Mouse (Mus musculus) midbrain, embryonic 15.5 days (tissue): Measurements from ENCODE around the gene Six4. TPM values are rescaled to one million over a fixed set of nuclear protein-coding genes. Genes with fewer than 3 reads are reported as not detected.
"Not testable (repeated sequence)": the region's sequence is repeated elsewhere in the genome, so short reads cannot be mapped to it uniquely, and the experiment has no call there.

Source experiments
- ATAC-seq: fragments of 200-750 bp; cut with Nextera tagmentation; replicated peaks from 2 replicates; pipeline ENCODE4 v1.8.0; 2017; ENCODE audit warnings: moderate TSS enrichment
- H3K27ac ChIP-seq: fragments of 300-500 bp; sonication (generic); 2 replicates; pipeline ENCODE4 v1.5.1; 2015; ENCODE audit warnings: mild to moderate bottlenecking, inconsistent platforms
- H3K27me3 ChIP-seq: fragments of 300-500 bp; sonication (generic); replicated peaks from 2 replicates; pipeline ENCODE4 v1.6.1; 2015; ENCODE audit warnings: inconsistent platforms
- H3K36me3 ChIP-seq: fragments of 300-500 bp; sonication (generic); replicated peaks from 2 replicates; pipeline ENCODE4 v1.6.1; 2015; ENCODE audit warnings: inconsistent platforms
- H3K4me1 ChIP-seq: fragments of 300-500 bp; sonication (generic); 2 replicates; pipeline ENCODE4 v1.6.1; 2015; ENCODE audit warnings: inconsistent platforms
- H3K4me2 ChIP-seq: fragments of 300-500 bp; sonication (generic); 2 replicates; pipeline ENCODE4 v1.6.1; 2015; ENCODE audit warnings: inconsistent platforms, mild to moderate bottlenecking, moderate library complexity
- H3K4me3 ChIP-seq: fragments of 300-500 bp; sonication (generic); 2 replicates; pipeline ENCODE4 v1.5.1; 2015; ENCODE audit warnings: mild to moderate bottlenecking, inconsistent platforms
- H3K9ac ChIP-seq: fragments of 300-500 bp; sonication (generic); 2 replicates; pipeline ENCODE4 v1.6.1; 2015; ENCODE audit warnings: mild to moderate bottlenecking, inconsistent platforms
- H3K9me3 ChIP-seq: fragments of 300-500 bp; sonication (generic); 2 replicates; pipeline ENCODE4 v1.6.1; 2016; ENCODE audit warnings: inconsistent platforms
- WGBS: fragments of 180-500 bp; shearing (Covaris S2); methylation state at CpG from one replicate; pipeline ENCODE4 v1.1.7; 2015; ENCODE audit warnings: mixed read lengths; 5-methylcytosine and 5-hydroxymethylcytosine counted together
- polyA plus RNA-seq: library from polyadenylated mRNA; unstranded; fragments of >200 nt; fragmentation: Nextera tagmentation; extraction: Ambion mirVana; gene quantifications from 2 replicates; pipeline ENCODE4 v1.2.1, GENCODE M21; 2015

Gene Six4
- polyA plus RNA-seq, 1 experiment from 2014 or later = 0.14 TPM

- 0 out of 2 replicates have a peak, but pooled peaks have one; percentile 7 for ATAC-seq
- Histone ChIP-seq H3K27me3 (peaks cover 31% of the 10 kb centered on the region), H3K36me3 (no peaks in the 10 kb centered on the region), H3K4me1 (peaks cover 28% of the 10 kb centered on the region), H3K4me3 (peak overlapping the region; percentile 77), H3K27ac (no peak overlapping the region), H3K9me3 (no peaks in the 10 kb centered on the region), H3K9ac (no peak overlapping the region), H3K4me2 (peak overlapping the region; percentile 100)
- 4% methylated on average over 23 of the region's 23 CpGs for WGBS
Measured at GRCm38 (mm10) chr12:73110431-73111111, 2.7 kb downstream of the Six4 start.

GRCm38 (mm10) chr12:73107821-73108220 is 5.4 kb downstream of the Six4 start:
- no peak for ATAC-seq
- H3K27ac ChIP-seq = no peak overlapping the region
- peaks cover 25% of the 10 kb centered on the region for H3K4me1 ChIP-seq
- no peak overlapping the region for H3K4me2 ChIP-seq
- H3K27me3 ChIP-seq = peaks cover 23% of the 10 kb centered on the region
- H3K9me3 ChIP-seq = no peaks in the 10 kb centered on the region
- H3K4me3 ChIP-seq = no peak overlapping the region
- WGBS = 94% methylated on average over 2 of the region's 2 CpGs
- no peak overlapping the region for H3K9ac ChIP-seq
- H3K36me3 ChIP-seq = no peaks in the 10 kb centered on the region

GRCm38 (mm10) chr12:73103713-73104112 is 9.5 kb downstream of the Six4 start:
- Histone ChIP-seq H3K4me2 (no peak overlapping the region), H3K9ac (no peak overlapping the region), H3K4me1 (no peaks in the 10 kb centered on the region), H3K36me3 (no peaks in the 10 kb centered on the region), H3K4me3 (no peak overlapping the region), H3K27me3 (no peaks in the 10 kb centered on the region), H3K27ac (no peak overlapping the region), H3K9me3 (no peaks in the 10 kb centered on the region)
- 85% methylated on average over 12 of the region's 12 CpGs for WGBS
- ATAC-seq = no peak

DNA sequence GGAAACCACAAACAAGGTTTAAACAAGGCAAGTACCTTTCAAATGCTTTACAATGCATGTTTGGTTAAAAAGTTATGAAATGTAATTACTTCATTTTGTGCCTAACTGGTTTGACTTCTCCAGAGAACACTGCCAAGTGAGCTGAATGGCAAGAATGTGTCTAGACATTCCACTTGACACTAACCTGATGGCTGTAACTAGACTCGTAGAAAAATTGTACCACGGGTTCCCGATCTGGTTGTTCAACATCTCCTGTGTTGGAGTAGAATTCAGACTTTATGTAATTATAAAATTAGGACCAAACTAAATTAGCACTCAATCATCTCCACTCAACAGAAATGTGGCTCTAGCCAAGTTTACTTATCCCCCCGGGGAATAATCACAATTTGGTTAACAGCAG is 14.7 kb downstream of the Six4 start:
- Histone ChIP-seq H3K4me2 (no peak overlapping the region), H3K27ac (no peak overlapping the region), H3K9ac (no peak overlapping the region), H3K36me3 (no peaks in the 10 kb centered on the region), H3K27me3 (no peaks in the 10 kb centered on the region), H3K4me3 (no peak overlapping the region), H3K9me3 (no peaks in the 10 kb centered on the region), H3K4me1 (no peaks in the 10 kb centered on the region)
- no peak for ATAC-seq
- WGBS = 96% methylated on average over 4 of the region's 4 CpGs

- H3K9me3 ChIP-seq, H3K4me3 ChIP-seq, H3K4me2 ChIP-seq, H3K36me3 ChIP-seq, H3K4me1 ChIP-seq, H3K27me3 ChIP-seq, H3K27ac ChIP-seq, ATAC-seq, H3K9ac ChIP-seq: not testable (repeated sequence)
- 90% methylated on average over 5 of the region's 5 CpGs for WGBS
Measured at GRCm38 (mm10) chr12:73096177-73096576, 17.1 kb downstream of the Six4 start.

GRCm38 (mm10) chr12:73094605-73095004 is 18.7 kb downstream of the Six4 start:
- Histone ChIP-seq H3K27ac (no peak overlapping the region), H3K4me3 (no peak overlapping the region), H3K4me2 (no peak overlapping the region), H3K9me3 (no peaks in the 10 kb centered on the region), H3K9ac (no peak overlapping the region), H3K27me3 (no peaks in the 10 kb centered on the region), H3K4me1 (no peaks in the 10 kb centered on the region), H3K36me3 (no peaks in the 10 kb centered on the region)
- WGBS = 51% methylated on average over 2 of the region's 2 CpGs
- ATAC-seq = no peak

GRCm38 (mm10) chr12:73094189-73094588 is 19.1 kb downstream of the Six4 start:
- no peak overlapping the region for H3K27ac ChIP-seq
- H3K9ac ChIP-seq = no peak overlapping the region
- 83% methylated on average over 2 of the region's 2 CpGs for WGBS
- H3K4me3 ChIP-seq = no peak overlapping the region
- no peaks in the 10 kb centered on the region for H3K27me3 ChIP-seq
- H3K36me3 ChIP-seq = no peaks in the 10 kb centered on the region
- ATAC-seq = no peak
- H3K4me1 ChIP-seq = no peaks in the 10 kb centered on the region
- no peaks in the 10 kb centered on the region for H3K9me3 ChIP-seq
- no peak overlapping the region for H3K4me2 ChIP-seq

DNA sequence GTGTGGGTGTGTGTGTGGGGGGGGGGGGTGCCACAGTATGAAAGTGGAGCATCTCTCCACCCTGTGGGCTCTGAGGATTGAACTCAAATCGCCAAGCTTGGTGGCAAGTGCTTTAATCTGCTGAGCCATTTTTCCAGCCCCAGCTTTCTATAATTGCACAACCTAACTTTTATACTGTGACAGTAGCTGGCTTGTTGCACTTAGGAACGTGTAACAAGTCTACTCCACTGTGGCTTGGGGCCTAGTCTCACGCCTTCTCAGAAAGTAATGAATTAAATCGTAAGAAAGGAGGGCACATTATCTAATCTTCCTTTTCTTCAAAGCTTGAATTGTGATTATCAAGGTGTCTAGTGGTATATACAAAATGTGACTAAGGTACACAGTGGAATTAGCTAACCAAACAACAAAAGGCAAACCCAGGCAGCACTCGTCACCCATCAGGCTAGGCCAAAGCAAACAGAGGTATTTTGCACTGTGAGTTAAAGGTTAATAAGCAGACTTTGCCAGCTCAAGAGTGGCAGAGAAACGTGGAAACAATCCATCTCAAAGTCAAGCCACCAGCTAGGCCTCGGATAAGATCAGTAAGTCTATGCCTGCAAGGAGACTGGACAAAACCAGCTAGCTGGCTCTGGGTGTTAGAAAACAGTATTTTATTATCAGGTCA is 22.5 kb downstream of the Six4 start:
- Histone ChIP-seq H3K27me3 (no peaks in the 10 kb centered on the region), H3K9ac (no peak overlapping the region), H3K4me1 (no peaks in the 10 kb centered on the region), H3K36me3 (no peaks in the 10 kb centered on the region), H3K9me3 (no peaks in the 10 kb centered on the region), H3K27ac (no peak overlapping the region), H3K4me3 (no peak overlapping the region), H3K4me2 (no peak overlapping the region)
- 81% methylated on average over 7 of the region's 7 CpGs for WGBS
- no peak for ATAC-seq

GRCm38 (mm10) chr12:73088911-73089310 is 24.3 kb downstream of the Six4 start:
- 61% methylated on average over 5 of the region's 5 CpGs for WGBS
- Histone ChIP-seq H3K27me3 (no peaks in the 10 kb centered on the region), H3K4me2 (no peak overlapping the region), H3K27ac (no peak overlapping the region), H3K9ac (no peak overlapping the region), H3K4me1 (no peaks in the 10 kb centered on the region), H3K4me3 (no peak overlapping the region), H3K36me3 (no peaks in the 10 kb centered on the region), H3K9me3 (no peaks in the 10 kb centered on the region)
- no peak for ATAC-seq

GRCm38 (mm10) chr12:73088500-73088899 is 24.8 kb downstream of the Six4 start:
- WGBS = 84% methylated on average over 5 of the region's 5 CpGs

DNA sequence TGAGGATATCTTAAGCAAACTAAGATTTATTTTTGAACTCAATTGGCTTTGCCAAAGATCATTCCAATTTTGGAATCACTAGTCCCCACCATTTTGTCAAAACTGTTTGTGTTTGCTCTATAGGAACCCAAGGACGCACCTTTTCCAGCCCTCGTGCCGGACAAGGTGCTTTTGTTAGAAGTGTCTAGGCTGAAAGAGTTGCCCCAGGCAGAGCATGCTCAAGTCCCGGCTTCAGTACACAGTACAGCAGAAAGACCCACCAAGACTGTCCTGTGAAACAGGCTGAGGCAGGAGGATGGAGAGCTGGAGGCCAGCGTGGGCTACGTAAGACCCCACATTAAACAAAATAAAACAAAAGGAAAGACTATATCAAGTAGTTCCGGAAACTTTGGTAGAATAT is 26.2 kb downstream of the Six4 start:
- Histone ChIP-seq H3K4me3 (no peak overlapping the region), H3K9me3 (no peaks in the 10 kb centered on the region), H3K27ac (no peak overlapping the region), H3K27me3 (no peaks in the 10 kb centered on the region), H3K4me1 (no peaks in the 10 kb centered on the region), H3K9ac (no peak overlapping the region), H3K4me2 (no peak overlapping the region), H3K36me3 (no peaks in the 10 kb centered on the region)
- no peak for ATAC-seq
- 88% methylated on average over 7 of the region's 7 CpGs for WGBS

More at GRCm38 (mm10) chr12:73088500-73088899, 24.8 kb downstream of the Six4 start:
- Histone ChIP-seq H3K4me2 (no peak overlapping the region), H3K9ac (no peak overlapping the region), H3K27me3 (no peaks in the 10 kb centered on the region), H3K4me3 (no peak overlapping the region), H3K4me1 (no peaks in the 10 kb centered on the region), H3K9me3 (no peaks in the 10 kb centered on the region), H3K36me3 (no peaks in the 10 kb centered on the region), H3K27ac (no peak overlapping the region)
- ATAC-seq = no peak

GRCm38 (mm10) chr12:73085739-73086630 is 27.3 kb downstream of the Six4 start:
- Histone ChIP-seq H3K9ac (no peak overlapping the region), H3K27ac (no peak overlapping the region), H3K9me3 (no peaks in the 10 kb centered on the region), H3K4me2 (no peak overlapping the region), H3K4me3 (no peak overlapping the region), H3K36me3 (no peaks in the 10 kb centered on the region), H3K27me3 (no peaks in the 10 kb centered on the region), H3K4me1 (no peaks in the 10 kb centered on the region)
- ATAC-seq = no peak
- 31% methylated on average over 11 of the region's 11 CpGs for WGBS
